Mouse (Mus musculus): ENCODE results near the gene Cma1.

- no peak; the same call in 1 of the 2 replicates for TF ChIP-seq EP300 (IDR thresholded peaks at IDR 0.05)
- TF ChIP-seq CTCF (IDR thresholded peaks at IDR 0.05) = no peak
Observed at GRCm38 (mm10) chr14:55900414-55900755, 44.1 kb downstream of the Cma1 start.
